Mouse (Mus musculus) intestine, postnatal 0 days (tissue): ENCODE data around the gene 9530053A07Rik. TPM values are rescaled to one million over a fixed set of nuclear protein-coding genes. Genes with fewer than 3 reads are reported as not detected.

Experiments used
- ATAC-seq: fragments of 200-750 bp; cut with Nextera tagmentation; 2 replicates; pipeline ENCODE4 v1.8.0; 2017; ENCODE audit warnings: mild to moderate bottlenecking, moderate TSS enrichment, moderate library complexity
- H3K27ac ChIP-seq: fragments of 300-500 bp; sonication (generic); 2 replicates; pipeline ENCODE4 v1.5.1; 2014; ENCODE audit warnings: mild to moderate bottlenecking, low read depth, low read length, moderate library complexity
- H3K27me3 ChIP-seq: fragments of 300-500 bp; sonication (generic); replicated peaks from 2 replicates; pipeline ENCODE4 v1.6.1; 2014; ENCODE audit warnings: low read length, mixed read lengths; ENCODE audit not compliant: control insufficient read depth, insufficient read depth
- H3K36me3 ChIP-seq: fragments of 300-500 bp; sonication (generic); 2 replicates; pipeline ENCODE4 v1.6.1; 2014; ENCODE audit warnings: mild to moderate bottlenecking, moderate library complexity; ENCODE audit not compliant: control insufficient read depth, insufficient read depth
- H3K4me1 ChIP-seq: fragments of 300-500 bp; sonication (generic); replicated peaks from 2 replicates; pipeline ENCODE4 v1.6.1; 2014; ENCODE audit warnings: antibody characterized with exemption, low read length, mixed read lengths; ENCODE audit not compliant: control insufficient read depth, insufficient read depth
- H3K4me2 ChIP-seq: fragments of 300-500 bp; sonication (generic); replicated peaks from 2 replicates; pipeline ENCODE4 v1.6.1; 2014; ENCODE audit warnings: low read depth, mild to moderate bottlenecking, moderate library complexity
- H3K4me3 ChIP-seq: fragments of 300-500 bp; sonication (generic); 2 replicates; pipeline ENCODE4 v1.5.1; 2014; ENCODE audit warnings: low read depth, low read length
- H3K9ac ChIP-seq: fragments of 300-500 bp; sonication (generic); 2 replicates; pipeline ENCODE4 v1.6.1; 2014; ENCODE audit warnings: mild to moderate bottlenecking, low read depth, low read length
- H3K9me3 ChIP-seq: fragments of 300-500 bp; sonication (generic); 2 replicates; pipeline ENCODE4 v1.6.1; 2016; ENCODE audit warnings: mixed run types; ENCODE audit not compliant: control insufficient read depth
- CTCF ChIP-seq: sonication (generic); IDR thresholded peaks from 2 replicates; pipeline ENCODE4 v1.5.1; 2016; ENCODE audit warnings: low read depth, mild to moderate bottlenecking, control low read depth, antibody characterized with exemption, moderate library complexity
- WGBS: fragments of 180-500 bp; shearing (Covaris S2); extraction: QIAGEN DNeasy Blood & Tissue Kit; methylation state at CpG from one replicate; pipeline ENCODE4 v1.1.7; 2014; 5-methylcytosine and 5-hydroxymethylcytosine counted together
- polyA plus RNA-seq: library from polyadenylated mRNA; unstranded; fragments of >200 nt; fragmentation: Nextera tagmentation; extraction: Ambion mirVana; gene quantifications from 2 replicates; pipeline ENCODE4 v1.2.1, GENCODE M21; 2015

9530053A07Rik gene
- polyA plus RNA-seq, 1 experiment from 2014 or later, result 2.4 TPM

- Histone ChIP-seq H3K4me3 (peak within 1 kb of the TSS; percentile 71), H3K9ac (peak within 1 kb of the TSS; percentile 76), H3K4me2 (peak within 1 kb of the TSS; percentile 93), H3K27ac (peak within 1 kb of the TSS; percentile 91), H3K36me3 (0 out of 2 replicates have a peak, but pooled peaks cover 2% of the 10 kb centered on the region), H3K4me1 (peaks cover 3% of the 10 kb centered on the region; the same call in 1 of the 2 replicates), H3K27me3 (no peaks in the 10 kb centered on the region), H3K9me3 (no peaks in the 10 kb centered on the region)
- WGBS, result under 1% methylated on average over 80 of the region's 80 CpGs
- peak; percentile 90 for ATAC-seq
- TF ChIP-seq CTCF, result no peak
Measured at GRCm38 (mm10) chr7:28169489-28170422, 40.5 kb downstream of the 9530053A07Rik start, which contains the start of gene Fbl. Fbl (plus strand) TSS chr7:28169710.

- H3K4me2 ChIP-seq, result no peak overlapping the region
- H3K36me3 ChIP-seq, result peaks cover 37% of the 10 kb centered on the region
- WGBS, result 80% methylated on average over 4 of the region's 4 CpGs
- no peak for TF ChIP-seq CTCF
- no peak overlapping the region for H3K9ac ChIP-seq
- no peaks in the 10 kb centered on the region for H3K9me3 ChIP-seq
- H3K27ac ChIP-seq, result no peak overlapping the region; the same call in 1 of the 2 replicates
- no peak overlapping the region for H3K4me3 ChIP-seq
- ATAC-seq, result no peak
- H3K4me1 ChIP-seq, result peaks cover 3% of the 10 kb centered on the region; the same call in 1 of the 2 replicates
- H3K27me3 ChIP-seq, result no peaks in the 10 kb centered on the region
Measured at GRCm38 (mm10) chr7:28175358-28175757, 46.1 kb downstream of the 9530053A07Rik start.

- Histone ChIP-seq H3K9me3 (no peaks in the 10 kb centered on the region), H3K36me3 (peaks cover 65% of the 10 kb centered on the region), H3K4me1 (no peaks in the 10 kb centered on the region), H3K9ac (peak within 1 kb of the TSS; percentile 85), H3K4me3 (peak within 1 kb of the TSS; percentile 88), H3K4me2 (peak within 1 kb of the TSS; percentile 96), H3K27me3 (no peaks in the 10 kb centered on the region), H3K27ac (peak within 1 kb of the TSS; percentile 71)
- no peak for TF ChIP-seq CTCF
- 2% methylated on average over 25 of the region's 25 CpGs for WGBS
- peak; percentile 88 for ATAC-seq
Measured at GRCm38 (mm10) chr7:28179228-28179627, 50.0 kb downstream of the 9530053A07Rik start, which contains the start of gene Dyrk1b. Dyrk1b (plus strand) TSS chr7:28179469.

GRCm38 (mm10) chr7:28179741-28180377 lies 50.6 kb downstream of the 9530053A07Rik start:
- Histone ChIP-seq H3K9ac (peak overlapping the region; percentile 85), H3K36me3 (peaks cover 69% of the 10 kb centered on the region), H3K27ac (peak overlapping the region; percentile 71), H3K4me2 (peak overlapping the region; percentile 96), H3K4me3 (peak overlapping the region; percentile 88), H3K27me3 (no peaks in the 10 kb centered on the region), H3K4me1 (no peaks in the 10 kb centered on the region), H3K9me3 (no peaks in the 10 kb centered on the region)
- TF ChIP-seq CTCF, result no peak
- under 1% methylated on average over 46 of the region's 56 CpGs for WGBS
- ATAC-seq, result peak; percentile 96

GRCm38 (mm10) chr7:28180890-28181289 lies 51.6 kb downstream of the 9530053A07Rik start:
- 70% methylated on average over 5 of the region's 5 CpGs for WGBS
- Histone ChIP-seq H3K27ac (no peak overlapping the region), H3K36me3 (peaks cover 69% of the 10 kb centered on the region), H3K27me3 (no peaks in the 10 kb centered on the region), H3K4me3 (peak overlapping the region; percentile 88; the same call in 1 of the 2 replicates), H3K9ac (0 out of 2 replicates have a peak overlapping the region, but pooled peaks have one; percentile 85), H3K9me3 (no peaks in the 10 kb centered on the region), H3K4me1 (no peaks in the 10 kb centered on the region), H3K4me2 (peak overlapping the region; percentile 96)
- TF ChIP-seq CTCF, result no peak
- no peak for ATAC-seq

- Histone ChIP-seq H3K4me1 (no peaks in the 10 kb centered on the region), H3K27ac (no peak overlapping the region), H3K9ac (no peak overlapping the region), H3K4me3 (no peak overlapping the region), H3K27me3 (no peaks in the 10 kb centered on the region), H3K36me3 (peaks cover 69% of the 10 kb centered on the region), H3K4me2 (no peak overlapping the region), H3K9me3 (no peaks in the 10 kb centered on the region)
- 96% methylated on average over 12 of the region's 12 CpGs for WGBS
- ATAC-seq, result no peak
- TF ChIP-seq CTCF, result no peak
Measured at GRCm38 (mm10) chr7:28181376-28181775, 52.1 kb downstream of the 9530053A07Rik start.
